Mouse (Mus musculus) olfactory bulb, adult 2 months (tissue): Measurements from ENCODE around the gene Sema4a.

Experiments used
- CTCF ChIP-seq: fragments of 200-500 bp; IDR thresholded peaks from 2 replicates; pipeline ENCODE4 v1.5.1; 2012; ENCODE audit warnings: low read depth, mild to moderate bottlenecking, low read length, moderate library complexity; ENCODE audit not compliant: insufficient read depth
- POLR2A ChIP-seq: fragments of 200-500 bp; IDR thresholded peaks from 2 replicates; pipeline ENCODE4 v1.6.1; 2012; ENCODE audit warnings: mild to moderate bottlenecking, low read depth, low read length, moderate library complexity; ENCODE audit not compliant: insufficient read depth

DNA sequence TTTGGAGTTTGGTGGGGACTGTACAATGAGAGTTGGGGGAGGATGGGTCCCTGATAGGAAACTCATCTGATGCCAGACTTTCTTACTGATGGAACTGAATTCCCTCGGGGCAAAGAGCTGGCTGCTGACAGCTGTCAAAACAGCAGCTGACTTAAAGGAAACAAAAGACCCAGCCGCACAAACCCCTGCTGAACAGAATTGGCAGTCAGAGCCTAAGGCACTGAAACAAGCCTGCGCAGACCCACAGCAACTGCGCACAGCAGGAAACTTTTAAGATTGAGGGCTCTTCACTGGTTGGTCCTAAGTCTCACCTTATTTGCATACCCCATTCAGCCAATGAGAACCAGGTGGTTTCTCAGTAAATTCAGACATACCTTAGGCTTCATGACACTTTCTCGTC, 12.0 kb upstream of the Sema4a start:
- TF ChIP-seq CTCF (no peak), POLR2A (no peak)
